ENCODE assay signal across 9 mouse cellular contexts in genomic region chr7:63924747-63925412, GRCm38 (mm10). TPM values are rescaled to one million over a fixed set of nuclear protein-coding genes. Genes with fewer than 3 reads are reported as not detected.
DNase-seq lines count a peak whose midpoint lies in the region; ATAC-seq and TF ChIP-seq lines count a peak whose summit lies in the region.
"Had no signal": no experiment of that assay in that cellular context is flagged by ENCODE, and none has a peak within 500 bp of the region (broad histone marks: within the 10 kb centered on the region; RNA-seq: fewer than 3 reads in every experiment).

No protein-coding gene starts in this region.

- peaks cover 96% of the 10 kb centered on the region for H3K4me1 ChIP-seq in megakaryocyte, embryonic 14.5 days
- H3K4me1 ChIP-seq in lung, adult 2 months (ENCODE audit: control insufficient read depth, insufficient read depth, low read length) = peaks cover 60% of the 10 kb centered on the region

- ATAC-seq in megakaryocyte, adult 5-6 weeks (ENCODE audit: poor library complexity, severe bottlenecking) = no peak
- ATAC-seq in megakaryocyte-erythroid progenitor cell, adult 5-6 weeks (replicated peaks; ENCODE audit: low FRiP score, low TSS enrichment, poor library complexity, severe bottlenecking) = no peak

- DNase-seq in cerebellum, postnatal 10 days = peak; percentile 73 to 81
- DNase-seq in heart, adult 9 months (ENCODE audit: low spot score in 2 of 2) = peak; percentile 83 to 89
- DNase-seq in kidney, postnatal 14 days = peak; percentile 92
- peak; percentile 79 for DNase-seq in lung, adult 2 months
- DNase-seq in right cerebral cortex, postnatal 4 days = peak; percentile 49

- H3K9me3 ChIP-seq in megakaryocyte, embryonic 14.5 days = no peaks in the 10 kb centered on the region

- peak overlapping the region; percentile 83 for H3K4me3 ChIP-seq in megakaryocyte, embryonic 14.5 days (replicated peaks)
- H3K4me3 ChIP-seq in lung, adult 2 months (replicated peaks; ENCODE audit: extremely low read depth, low read depth, low read length) = peak overlapping the region; percentile 29

- WGBS in lung, adult 2 months = 11% methylated on average over 6 of the region's 6 CpGs

- no peaks in the 10 kb centered on the region for H3K27me3 ChIP-seq in megakaryocyte, embryonic 14.5 days (replicated peaks)

- TF ChIP-seq CTCF in lung, adult 2 months (IDR thresholded peaks at IDR 0.05; ENCODE audit: insufficient read depth, low read length) = no peak

- 0 out of 2 replicates have a peak, but pooled peaks have one; percentile 23 for TF ChIP-seq POLR2A in lung, adult 2 months (IDR thresholded peaks at IDR 0.05; ENCODE audit: borderline replicate concordance, extremely low read depth, low read depth, low read length)

- H3K36me3 ChIP-seq in megakaryocyte, embryonic 14.5 days (replicated peaks; ENCODE audit: low read length) = peaks cover 70% of the 10 kb centered on the region

RNA-seq across cellular contexts. Expression of gene E030018B13Rik, which starts 8.2 kb away (rescaled TPM):
- not detected in 2 replicates for polyA plus RNA-seq in megakaryocyte, embryonic 14.5 days (2012; ENCODE audit: insufficient read depth, low replicate concordance)
- total RNA-seq in megakaryocyte, adult 5-6 weeks (2015) = not detected in 2 replicates
- total RNA-seq in megakaryocyte, adult 5-6 weeks (2017) = not detected in 2 replicates
- not detected in 2 replicates for polyA plus RNA-seq in lung, adult 2 months (2012; rRNA removed)
- total RNA-seq in megakaryocyte-erythroid progenitor cell, adult 5-6 weeks (2014; fragmentation: Nextera tagmentation) = not detected in 2 replicates
- total RNA-seq in megakaryocyte-erythroid progenitor cell, adult 5-6 weeks (2017) = 0.15 TPM in 1 of 2 replicates, not detected in the other
- polyA plus RNA-seq: macrophage had no signal

RNA-seq across cellular contexts. Expression of gene Klf13, which starts 13.8 kb away (rescaled TPM):
- 117 and 140 TPM in 2 replicates for polyA plus RNA-seq in megakaryocyte, embryonic 14.5 days (2012; ENCODE audit: insufficient read depth, low replicate concordance)
- 108 and 122 TPM in 2 replicates for total RNA-seq in megakaryocyte, adult 5-6 weeks (2015)
- total RNA-seq in megakaryocyte, adult 5-6 weeks (2017) = 61.7 and 64.4 TPM in 2 replicates
- 88.4 and 109 TPM in 2 replicates for polyA plus RNA-seq in lung, adult 2 months (2012; rRNA removed)
- total RNA-seq in megakaryocyte-erythroid progenitor cell, adult 5-6 weeks (2014; fragmentation: Nextera tagmentation) = 36.6 and 56.3 TPM in 2 replicates
- 14.7 and 17.3 TPM in 2 replicates for total RNA-seq in megakaryocyte-erythroid progenitor cell, adult 5-6 weeks (2017)
